Mouse (Mus musculus) kidney, adult 9 months (tissue): ENCODE data around the gene Foxc2.

Experiments
- DNase-seq: peaks from one replicate; pipeline ENCODE4 v3.0.0; 2022

Gene Foxc2

DNA sequence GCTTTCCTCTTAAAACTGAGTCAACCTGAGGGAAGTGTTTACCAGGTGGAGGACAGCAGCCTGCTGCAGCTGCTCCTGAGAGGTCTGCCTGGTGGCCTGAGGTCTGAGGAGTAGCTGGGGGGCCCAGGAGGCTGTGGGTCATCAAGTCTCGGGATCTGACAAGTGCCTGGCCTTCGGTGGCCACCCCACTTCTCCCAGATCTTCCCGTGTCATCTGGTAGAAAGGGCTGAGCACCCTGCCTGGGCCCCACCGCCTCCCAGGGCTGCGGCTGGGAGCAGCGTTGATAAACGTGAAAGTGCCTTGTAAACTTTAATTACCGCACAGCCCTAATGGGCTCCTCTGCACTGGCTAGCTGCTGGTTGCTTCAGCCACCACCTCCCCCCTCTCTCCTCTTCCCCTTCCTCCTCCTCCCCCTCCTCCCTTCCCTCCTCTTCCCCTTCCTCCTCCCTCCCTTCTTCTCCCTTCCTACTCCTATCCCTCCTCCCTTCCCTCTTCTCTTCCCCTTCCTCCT lies 32.7 kb downstream of the Foxc2 start:
- no peak for DNase-seq

DNA sequence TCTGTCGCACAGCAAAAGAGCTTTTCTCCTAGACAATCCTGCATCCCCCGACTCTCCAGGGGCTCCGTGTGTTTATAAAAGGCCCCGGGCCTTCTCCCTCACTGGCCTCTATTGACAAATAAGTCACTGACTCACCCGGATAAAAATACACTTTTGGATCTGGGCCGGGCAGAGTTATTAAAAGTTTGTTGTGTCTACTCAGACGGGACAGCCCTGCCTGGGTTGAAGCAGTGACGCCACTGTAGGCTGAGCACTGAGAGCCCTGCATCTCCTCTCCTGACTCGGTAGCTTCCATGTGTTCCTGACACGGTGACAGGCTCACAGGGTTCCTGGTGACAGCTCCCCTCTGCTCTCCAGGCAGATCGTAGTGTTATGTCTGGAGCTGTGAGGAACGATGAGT lies 36.4 kb downstream of the Foxc2 start:
- no peak for DNase-seq

GRCm38 (mm10) chr8:121156990-121157491 lies 41.1 kb downstream of the Foxc2 start:
- no peak for DNase-seq

DNA sequence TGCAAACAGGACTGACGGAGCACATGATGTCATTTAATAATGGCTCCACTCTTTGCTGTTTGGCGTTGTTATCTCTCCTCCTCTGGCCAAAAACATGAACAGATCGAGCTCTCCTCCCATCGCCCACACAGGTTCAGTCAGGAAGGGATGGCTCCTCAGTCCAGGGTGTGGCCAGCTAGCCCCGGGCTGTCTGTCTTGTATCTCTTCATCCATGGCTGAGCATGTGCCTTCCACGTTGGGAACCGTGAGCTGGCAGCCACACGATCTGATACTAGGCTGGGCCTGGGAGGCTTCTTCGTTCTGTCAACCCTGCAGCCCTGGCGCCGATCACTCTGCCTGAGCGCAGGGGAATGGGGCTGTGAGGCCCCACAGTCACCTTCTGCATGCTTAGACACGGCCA lies 42.8 kb downstream of the Foxc2 start:
- no peak for DNase-seq

- DNase-seq = no peak
Observed at GRCm38 (mm10) chr8:121161437-121161836, 45.5 kb downstream of the Foxc2 start.

DNA sequence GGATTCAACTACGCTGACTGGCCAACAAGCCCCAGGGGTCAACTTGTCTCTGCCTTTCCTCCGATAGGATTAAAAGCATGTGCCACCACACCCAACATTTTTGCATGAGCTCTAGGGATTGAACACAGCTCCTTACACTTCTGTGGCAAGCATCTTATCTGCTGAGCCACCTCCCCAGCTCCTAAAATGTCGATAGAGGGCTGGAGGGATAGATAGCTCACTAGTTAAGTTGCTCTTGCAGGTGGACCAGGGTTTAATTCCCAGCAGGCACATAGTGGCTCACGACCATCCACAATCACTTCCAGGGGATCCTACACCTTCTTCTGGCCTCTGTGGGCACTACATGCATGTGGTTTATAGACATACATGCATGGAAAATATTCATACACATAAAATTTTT lies 46.4 kb downstream of the Foxc2 start:
- DNase-seq = no peak

GRCm38 (mm10) chr8:121162906-121163695 lies 47.1 kb downstream of the Foxc2 start:
- peak; percentile 33 for DNase-seq

DNA sequence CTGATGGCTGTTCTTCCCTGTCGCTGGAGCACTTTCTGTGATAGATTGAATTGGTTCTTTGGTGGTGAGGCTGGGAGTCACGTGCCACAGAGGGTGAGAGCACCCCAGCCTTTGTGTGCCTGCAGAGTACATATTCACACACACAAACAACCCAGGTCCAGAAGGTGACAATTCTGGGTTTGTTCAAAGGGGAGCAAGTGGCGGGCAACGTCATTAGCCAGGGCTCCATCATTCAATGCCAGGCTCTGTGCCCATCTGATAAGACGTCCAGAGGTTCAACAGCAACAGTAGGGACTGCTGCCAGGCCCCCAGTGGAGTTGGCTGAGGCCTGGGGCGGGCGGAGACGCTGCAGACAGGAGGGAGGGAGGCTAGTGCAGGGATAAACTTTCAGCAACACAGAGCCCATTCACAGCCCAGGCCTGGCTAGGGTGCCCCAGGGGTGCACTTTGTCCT lies 48.1 kb downstream of the Foxc2 start:
- DNase-seq = peak; percentile 51

GRCm38 (mm10) chr8:121168033-121168432 lies 52.1 kb downstream of the Foxc2 start:
- no peak for DNase-seq
